Mouse (Mus musculus): ENCODE results near the gene Cldn3.
"Not testable (repeated sequence)": the region's sequence is repeated elsewhere in the genome, so short reads cannot be mapped to it uniquely, and the experiment has no call there.

DNA sequence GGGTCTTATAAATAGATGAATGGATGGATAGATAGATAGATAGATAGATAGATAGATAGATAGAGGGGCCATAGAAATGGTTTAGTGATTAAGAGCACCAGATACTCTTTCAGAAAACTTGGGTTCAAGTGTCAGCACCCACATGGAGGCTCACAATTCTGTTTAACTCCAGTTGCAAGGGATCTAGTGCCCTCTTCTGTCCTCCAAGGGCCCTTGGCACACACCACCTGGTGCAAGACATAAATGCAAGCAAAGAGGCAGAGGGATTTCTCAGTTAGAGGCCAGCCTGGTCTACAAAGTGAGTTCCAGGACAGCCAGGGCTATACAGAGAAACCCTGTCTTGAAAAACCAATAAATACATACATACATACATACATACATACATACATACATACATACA lies 21.4 kb upstream of the Cldn3 start:
- not testable (repeated sequence) for TF ChIP-seq CTCF (IDR thresholded peaks at IDR 0.05; ENCODE audit: low read depth, low read length); POLR2A (IDR thresholded peaks at IDR 0.05; ENCODE audit: borderline replicate concordance, low read depth, low read length)

Measured in bone marrow macrophage, adult 2 months (primary cell).